Mouse (Mus musculus) neural tube, embryonic 13.5 days (tissue): ENCODE results near the gene Tbc1d16. TPM values are rescaled to one million over a fixed set of nuclear protein-coding genes. Genes with fewer than 3 reads are reported as not detected.
A peak's percentile ranks its signal among the peaks of the same experiment; 100 is the strongest.

Experiments used
- ATAC-seq: fragments of 200-750 bp; cut with Nextera tagmentation; 2 replicates; pipeline ENCODE4 v1.8.0; 2017; ENCODE audit warnings: low read depth, mild to moderate bottlenecking, moderate TSS enrichment, moderate library complexity
- H3K27ac ChIP-seq: fragments of 300-500 bp; sonication (generic); replicated peaks from 2 replicates; pipeline ENCODE4 v1.5.1; 2015; ENCODE audit warnings: moderate library complexity, mild to moderate bottlenecking, inconsistent platforms
- H3K27me3 ChIP-seq: fragments of 300-500 bp; sonication (generic); 2 replicates; pipeline ENCODE4 v1.6.1; 2015; ENCODE audit warnings: mild to moderate bottlenecking, inconsistent platforms
- H3K36me3 ChIP-seq: fragments of 300-500 bp; sonication (generic); 2 replicates; pipeline ENCODE4 v1.6.1; 2015; ENCODE audit warnings: mild to moderate bottlenecking, inconsistent platforms
- H3K4me1 ChIP-seq: fragments of 300-500 bp; sonication (generic); replicated peaks from 2 replicates; pipeline ENCODE4 v1.6.1; 2015; ENCODE audit warnings: inconsistent platforms
- H3K4me2 ChIP-seq: fragments of 300-500 bp; sonication (generic); 2 replicates; pipeline ENCODE4 v1.6.1; 2015; ENCODE audit warnings: inconsistent platforms, mild to moderate bottlenecking, moderate library complexity
- H3K4me3 ChIP-seq: fragments of 300-500 bp; sonication (generic); 2 replicates; pipeline ENCODE4 v1.5.1; 2015; ENCODE audit warnings: mild to moderate bottlenecking, inconsistent platforms
- H3K9ac ChIP-seq: fragments of 300-500 bp; sonication (generic); 2 replicates; pipeline ENCODE4 v1.6.1; 2015; ENCODE audit warnings: moderate library complexity, mild to moderate bottlenecking, inconsistent platforms
- H3K9me3 ChIP-seq: fragments of 300-500 bp; sonication (generic); 2 replicates; pipeline ENCODE4 v1.6.1; 2016; ENCODE audit warnings: inconsistent platforms
- WGBS: fragments of 180-500 bp; shearing (Covaris S2); methylation state at CpG from one replicate; pipeline ENCODE4 v1.1.7; 2015; 5-methylcytosine and 5-hydroxymethylcytosine counted together
- polyA plus RNA-seq: library from polyadenylated mRNA; unstranded; fragments of >200 nt; fragmentation: Nextera tagmentation; extraction: Ambion mirVana; gene quantifications from 2 replicates; pipeline ENCODE4 v1.2.1, GENCODE M21; 2015

The Tbc1d16 gene
- polyA plus RNA-seq, 1 experiment from 2014 or later = 49.0 TPM

- Histone ChIP-seq H3K27me3 (no peaks in the 10 kb centered on the region), H3K27ac (no peak overlapping the region), H3K36me3 (peaks cover 41% of the 10 kb centered on the region), H3K9ac (no peak overlapping the region), H3K4me3 (no peak overlapping the region), H3K4me1 (peaks cover 33% of the 10 kb centered on the region), H3K4me2 (no peak overlapping the region), H3K9me3 (no peaks in the 10 kb centered on the region)
- no peak for ATAC-seq
- 32% methylated on average over 11 of the region's 12 CpGs for WGBS
These were observed 82.2 kb downstream of the Tbc1d16 start for GRCm38 (mm10) chr11:119146140-119146539.

DNA sequence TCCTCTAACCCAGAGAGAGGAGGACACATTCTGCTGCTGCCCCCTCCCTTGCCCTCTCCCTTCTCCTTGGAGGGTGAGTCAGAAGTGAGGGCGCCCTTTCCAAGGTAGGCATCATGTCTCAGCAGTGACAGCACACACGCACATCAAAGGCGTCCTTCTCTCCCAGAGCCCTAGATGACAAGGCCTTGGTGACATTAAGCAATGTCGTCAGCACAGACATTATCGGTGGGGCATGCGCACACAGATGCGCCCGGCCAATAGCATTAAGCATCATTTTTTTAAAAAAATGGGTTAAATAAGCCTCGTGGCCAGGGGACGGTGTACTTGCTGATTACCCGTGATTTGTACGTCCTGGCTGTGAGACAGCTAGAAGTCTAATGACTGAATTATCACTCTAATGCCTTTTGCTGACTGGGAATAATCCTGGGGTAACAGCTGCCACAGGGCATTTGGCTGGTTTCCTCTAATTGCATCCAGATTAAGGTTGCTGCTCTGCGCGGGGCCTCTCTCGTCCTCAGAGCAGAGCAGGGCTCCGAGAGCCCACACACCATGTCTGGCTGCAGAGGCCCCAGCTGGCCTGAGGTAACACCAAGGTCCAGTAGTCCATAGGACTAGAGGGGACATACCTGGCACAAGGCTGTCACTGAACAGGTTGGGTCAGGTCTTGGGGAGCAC is 83.4 kb downstream of the Tbc1d16 start:
- Histone ChIP-seq H3K9me3 (no peaks in the 10 kb centered on the region), H3K36me3 (peaks cover 29% of the 10 kb centered on the region), H3K4me1 (peaks cover 23% of the 10 kb centered on the region), H3K4me3 (no peak overlapping the region), H3K27ac (peak overlapping the region; percentile 80), H3K27me3 (no peaks in the 10 kb centered on the region), H3K4me2 (no peak overlapping the region), H3K9ac (peak overlapping the region; percentile 38; the same call in 1 of the 2 replicates)
- ATAC-seq = peak; percentile 38; the same call in 1 of the 2 replicates
- WGBS = 36% methylated on average over 16 of the region's 16 CpGs

GRCm38 (mm10) chr11:119143376-119144002 is 84.8 kb downstream of the Tbc1d16 start:
- WGBS = 82% methylated on average over 16 of the region's 16 CpGs
- H3K4me3 ChIP-seq = no peak overlapping the region
- peaks cover 15% of the 10 kb centered on the region for H3K36me3 ChIP-seq
- no peak overlapping the region for H3K4me2 ChIP-seq
- no peak overlapping the region; the same call in 1 of the 2 replicates for H3K27ac ChIP-seq
- no peaks in the 10 kb centered on the region for H3K27me3 ChIP-seq
- no peak overlapping the region for H3K9ac ChIP-seq
- H3K9me3 ChIP-seq = no peaks in the 10 kb centered on the region
- ATAC-seq = no peak
- peaks cover 24% of the 10 kb centered on the region for H3K4me1 ChIP-seq

DNA sequence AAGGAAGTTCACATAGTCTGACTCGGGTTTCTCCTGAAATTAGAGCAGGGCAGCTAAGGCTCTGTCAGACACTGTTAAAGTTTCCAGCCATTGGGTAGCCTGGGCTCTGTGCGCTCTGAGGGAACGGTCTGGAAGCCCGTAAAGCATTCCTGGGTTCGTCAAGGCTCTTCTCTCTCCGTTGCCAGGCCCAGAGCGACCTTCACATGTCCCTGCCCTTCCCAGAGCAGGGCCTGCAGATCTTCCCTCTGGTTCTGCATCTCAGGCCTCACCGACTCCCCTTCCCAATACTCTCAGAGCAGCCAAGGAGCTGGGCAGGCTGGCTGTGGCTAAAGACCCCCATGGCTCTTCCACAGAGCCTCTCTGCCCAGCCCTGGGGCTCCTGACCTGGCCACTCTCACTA is 85.7 kb downstream of the Tbc1d16 start:
- Histone ChIP-seq H3K36me3 (peaks cover 6% of the 10 kb centered on the region), H3K4me1 (peaks cover 30% of the 10 kb centered on the region), H3K27ac (no peak overlapping the region), H3K27me3 (no peaks in the 10 kb centered on the region), H3K9me3 (no peaks in the 10 kb centered on the region), H3K4me3 (no peak overlapping the region), H3K4me2 (no peak overlapping the region), H3K9ac (no peak overlapping the region)
- ATAC-seq = no peak
- 88% methylated on average over 8 of the region's 8 CpGs for WGBS

GRCm38 (mm10) chr11:119139026-119139425 is 89.3 kb downstream of the Tbc1d16 start:
- Histone ChIP-seq H3K27ac (no peak overlapping the region), H3K9me3 (no peaks in the 10 kb centered on the region), H3K9ac (no peak overlapping the region), H3K4me3 (no peak overlapping the region), H3K27me3 (peaks cover 1% of the 10 kb centered on the region; the same call in 1 of the 2 replicates), H3K4me1 (peaks cover 21% of the 10 kb centered on the region), H3K4me2 (no peak overlapping the region), H3K36me3 (no peaks in the 10 kb centered on the region)
- no peak for ATAC-seq
- WGBS = 91% methylated on average over 6 of the region's 6 CpGs

DNA sequence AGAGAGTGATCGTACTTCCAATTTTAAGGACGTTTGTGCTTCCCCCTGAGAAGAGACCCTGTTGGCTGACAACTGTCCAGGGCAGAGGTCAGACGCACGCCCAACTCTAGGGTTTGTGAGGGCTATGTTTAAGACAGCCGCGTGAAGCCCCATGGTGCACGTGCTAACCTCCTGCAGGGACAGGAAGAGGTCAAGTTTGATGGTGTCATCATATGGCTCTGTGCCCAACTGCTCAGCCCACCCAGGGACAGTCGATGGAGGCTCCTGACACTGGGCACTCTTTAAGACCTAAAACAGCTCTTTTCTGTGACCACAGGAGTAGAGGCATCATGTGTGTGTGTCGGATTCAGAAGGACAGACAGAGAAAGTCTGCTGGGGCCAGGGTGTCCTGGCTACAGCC is 90.1 kb downstream of the Tbc1d16 start:
- Histone ChIP-seq H3K9ac (no peak overlapping the region), H3K9me3 (no peaks in the 10 kb centered on the region), H3K27ac (no peak overlapping the region), H3K27me3 (peaks cover 3% of the 10 kb centered on the region; the same call in 1 of the 2 replicates), H3K4me1 (peaks cover 23% of the 10 kb centered on the region), H3K4me2 (no peak overlapping the region), H3K36me3 (no peaks in the 10 kb centered on the region), H3K4me3 (no peak overlapping the region)
- no peak for ATAC-seq
- WGBS = 76% methylated on average over 9 of the region's 9 CpGs

DNA sequence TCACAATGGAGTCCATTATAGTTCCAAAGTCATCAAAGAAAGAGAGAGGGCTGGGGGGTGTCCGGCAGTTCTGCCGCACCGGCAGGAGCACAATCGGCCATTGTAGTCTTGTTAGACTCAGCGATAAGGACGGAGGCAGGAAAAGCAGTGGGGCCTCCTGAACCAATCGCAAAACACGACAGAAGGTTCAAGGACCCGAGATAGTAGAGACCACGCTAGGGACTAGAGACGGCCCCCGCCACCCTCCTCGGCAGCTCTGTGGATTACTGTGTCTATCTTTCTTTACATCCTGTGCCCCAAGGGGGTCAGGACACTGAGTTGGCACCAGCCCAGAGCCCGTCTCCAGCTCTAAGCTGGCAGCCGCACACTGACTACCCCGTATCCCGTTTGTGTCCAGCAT is 93.7 kb downstream of the Tbc1d16 start:
- no peak overlapping the region for H3K9ac ChIP-seq

DNA sequence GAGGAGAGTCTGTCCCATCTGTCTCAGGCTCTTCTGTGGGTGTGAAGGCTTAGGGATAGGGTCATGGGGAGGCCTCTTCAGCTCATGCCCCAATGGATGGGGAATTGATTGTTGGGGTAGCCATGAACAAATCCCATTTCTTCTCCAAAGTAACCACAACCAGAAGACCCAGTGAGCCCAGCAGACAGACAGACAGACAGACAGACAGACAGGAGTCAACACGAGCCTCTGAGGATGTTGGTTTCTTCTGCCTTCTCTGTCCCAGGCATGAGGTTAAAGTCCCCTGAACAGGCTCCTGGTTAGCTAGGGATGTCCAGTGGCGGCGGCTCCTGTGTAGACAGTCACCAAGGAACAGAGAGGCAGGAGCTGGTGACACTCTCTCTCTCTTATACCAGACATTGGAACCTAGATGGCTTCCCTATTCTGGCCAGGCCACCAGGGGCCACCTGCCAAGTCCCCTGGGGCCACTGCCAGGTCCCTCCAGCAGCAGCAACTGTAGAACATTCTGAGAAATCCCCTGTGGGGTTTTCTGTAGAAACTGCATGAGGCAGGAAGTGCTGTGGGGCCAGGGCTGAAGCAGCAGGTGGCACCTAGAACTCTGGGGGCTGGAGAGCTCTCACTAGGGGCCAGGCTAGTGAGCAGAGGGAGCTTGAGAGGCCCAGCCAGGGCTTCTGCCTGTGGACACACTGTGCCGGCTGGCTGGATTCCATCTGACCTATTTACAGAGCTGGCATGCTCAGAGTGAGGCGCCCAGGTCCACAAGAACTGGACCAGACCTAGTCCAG is 94.7 kb downstream of the Tbc1d16 start:
- Histone ChIP-seq H3K27ac (no peak overlapping the region; the same call in 1 of the 2 replicates), H3K4me3 (no peak overlapping the region)

More for the DNA sequence above, 93.7 kb downstream of the Tbc1d16 start:
- peaks cover 9% of the 10 kb centered on the region; the same call in 1 of the 2 replicates for H3K27me3 ChIP-seq
- H3K4me1 ChIP-seq = peaks cover 36% of the 10 kb centered on the region
- no peak overlapping the region for H3K4me3 ChIP-seq
- 17% methylated on average over 17 of the region's 17 CpGs for WGBS
- no peaks in the 10 kb centered on the region for H3K36me3 ChIP-seq
- H3K4me2 ChIP-seq = 0 out of 2 replicates have a peak overlapping the region, but pooled peaks have one; percentile 8
- ATAC-seq = no peak
- H3K27ac ChIP-seq = no peak overlapping the region
- H3K9me3 ChIP-seq = no peaks in the 10 kb centered on the region

DNA sequence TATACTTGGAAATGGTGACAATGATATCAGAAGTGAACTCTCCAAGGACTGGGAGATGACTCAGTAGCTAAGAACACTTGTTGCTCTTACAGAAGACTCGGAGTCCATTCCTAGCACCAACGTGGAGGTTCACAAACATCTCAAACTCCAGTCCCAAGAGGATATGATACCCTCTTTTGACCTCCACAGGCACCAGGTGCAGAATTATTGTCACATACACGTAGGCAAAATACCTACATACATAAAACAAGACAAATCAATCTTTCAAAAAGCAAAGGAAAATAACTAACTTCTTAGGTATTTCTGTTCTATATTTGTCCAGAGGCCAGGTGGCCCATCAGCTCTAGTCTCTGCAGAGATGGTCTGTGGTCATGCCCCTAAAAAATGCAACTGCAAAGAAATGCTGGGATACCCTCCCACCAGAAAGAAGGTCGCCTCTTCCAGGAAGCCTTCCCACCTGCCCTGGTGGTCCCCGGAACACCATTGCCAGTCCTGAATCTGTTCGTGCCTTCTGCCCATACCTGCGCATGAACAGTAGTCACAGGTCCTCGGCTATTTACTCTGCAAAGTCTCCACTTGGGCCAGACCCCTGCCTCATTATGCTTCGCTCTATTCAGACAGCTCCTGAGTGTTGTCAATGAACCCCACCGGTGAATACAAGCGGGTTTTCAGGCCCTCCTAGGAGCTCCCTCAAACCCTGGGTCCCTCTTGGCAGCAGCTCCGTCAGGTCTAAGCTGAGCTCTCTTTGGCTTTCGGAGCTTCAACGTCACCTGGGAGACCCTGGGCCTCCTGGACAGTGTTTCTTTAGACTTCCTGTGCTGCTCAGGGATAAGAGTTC is 95.9 kb downstream of the Tbc1d16 start:
- H3K27me3 ChIP-seq = peaks cover 13% of the 10 kb centered on the region; the same call in 1 of the 2 replicates
- WGBS = 85% methylated on average over 14 of the region's 14 CpGs
- H3K27ac ChIP-seq = no peak overlapping the region
- no peak overlapping the region for H3K4me3 ChIP-seq
- no peaks in the 10 kb centered on the region for H3K9me3 ChIP-seq
- H3K4me2 ChIP-seq = no peak overlapping the region
- no peak overlapping the region for H3K9ac ChIP-seq
- peaks cover 51% of the 10 kb centered on the region for H3K4me1 ChIP-seq
- H3K36me3 ChIP-seq = no peaks in the 10 kb centered on the region
- no peak for ATAC-seq

More for the DNA sequence above, 94.7 kb downstream of the Tbc1d16 start:
- H3K27me3 ChIP-seq = peaks cover 13% of the 10 kb centered on the region; the same call in 1 of the 2 replicates
- WGBS = 87% methylated on average over 5 of the region's 5 CpGs
- no peaks in the 10 kb centered on the region for H3K36me3 ChIP-seq
- ATAC-seq = no peak
- H3K4me2 ChIP-seq = no peak overlapping the region
- H3K4me1 ChIP-seq = peaks cover 46% of the 10 kb centered on the region
- H3K9me3 ChIP-seq = no peaks in the 10 kb centered on the region
- H3K9ac ChIP-seq = no peak overlapping the region

GRCm38 (mm10) chr11:119130081-119130765 is 98.1 kb downstream of the Tbc1d16 start:
- Histone ChIP-seq H3K4me3 (peak overlapping the region; percentile 12), H3K27ac (peak overlapping the region; percentile 85), H3K4me1 (peaks cover 73% of the 10 kb centered on the region), H3K36me3 (no peaks in the 10 kb centered on the region), H3K27me3 (peaks cover 13% of the 10 kb centered on the region; the same call in 1 of the 2 replicates), H3K9me3 (no peaks in the 10 kb centered on the region), H3K4me2 (peak overlapping the region; percentile 49), H3K9ac (peak overlapping the region; percentile 58)
- ATAC-seq = peak; percentile 66
- 5% methylated on average over 19 of the region's 24 CpGs for WGBS
